ENCODE assay signal across 17 mouse cellular contexts in the genomic region with DNA sequence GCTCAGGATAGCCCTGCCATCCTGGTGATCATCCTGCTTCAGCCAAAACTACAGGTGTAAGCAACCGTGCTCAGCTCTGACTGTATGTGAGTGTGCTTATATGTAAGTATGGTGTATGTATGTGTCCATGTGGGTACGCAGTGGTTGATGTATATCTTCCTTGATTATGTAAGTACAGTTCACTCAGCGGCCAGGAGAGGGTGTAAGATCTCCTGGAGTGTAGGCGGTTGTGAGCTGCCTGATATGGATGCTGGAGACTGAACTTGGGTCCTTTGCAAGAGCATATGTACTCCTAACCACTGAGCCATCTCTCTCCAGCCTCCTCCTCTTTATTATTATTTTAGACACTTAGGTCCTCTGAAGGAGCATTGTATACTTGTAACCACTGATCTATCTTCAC. TPM values are rescaled to one million over a fixed set of nuclear protein-coding genes. Genes with fewer than 3 reads are reported as not detected.
DNase-seq lines count a peak whose midpoint lies in the region; ATAC-seq and TF ChIP-seq lines count a peak whose summit lies in the region.
"Had no signal": no experiment of that assay in that cellular context is flagged by ENCODE, and none has a peak within 500 bp of the region (broad histone marks: within the 10 kb centered on the region; RNA-seq: fewer than 3 reads in every experiment).

No protein-coding gene starts in this region.

- no peak for TF ChIP-seq POLR2A in ES-Bruce4 (IDR thresholded peaks at IDR 0.05; ENCODE audit: insufficient read depth, low read length)

- intact Hi-C loops in heart, postnatal 14 days (cut with DNase I), result loop anchor here (5.0 to 10.0 kb wide), 2 partner anchors 117 to 1330 kb away; no protein-coding TSS in a partner anchor

- no peaks in the 10 kb centered on the region for H3K9me3 ChIP-seq in intestine, postnatal 0 days (ENCODE audit: control insufficient read depth)
- no peaks in the 10 kb centered on the region for H3K9me3 ChIP-seq in intestine, embryonic 15.5 days
- H3K9me3 ChIP-seq in ES-Bruce4 (replicated peaks; ENCODE audit: control insufficient read depth, insufficient read depth, low read length, poor library complexity, severe bottlenecking), result no peaks in the 10 kb centered on the region
- H3K9me3 ChIP-seq: forebrain, embryonic 15.5 days; hindbrain, embryonic 15.5 days had no signal

- 74% methylated on average over 4 of the region's 4 CpGs for WGBS in intestine, postnatal 0 days
- 66% methylated on average over 4 of the region's 4 CpGs for WGBS in intestine, embryonic 15.5 days

- no peaks in the 10 kb centered on the region for H3K27me3 ChIP-seq in intestine, postnatal 0 days (replicated peaks; ENCODE audit: control insufficient read depth, insufficient read depth, low read length)
- H3K27me3 ChIP-seq in intestine, embryonic 15.5 days (replicated peaks), result no peaks in the 10 kb centered on the region
- no peaks in the 10 kb centered on the region for H3K27me3 ChIP-seq in ES-Bruce4 (ENCODE audit: control insufficient read depth, insufficient read depth, low read length, poor library complexity, severe bottlenecking)
- H3K27me3 ChIP-seq: forebrain, embryonic 15.5 days; hindbrain, embryonic 15.5 days had no signal

- no peaks in the 10 kb centered on the region for H3K4me1 ChIP-seq in intestine, postnatal 0 days (replicated peaks; ENCODE audit: control insufficient read depth, insufficient read depth, low read length)
- peaks cover 9% of the 10 kb centered on the region for H3K4me1 ChIP-seq in intestine, embryonic 15.5 days (replicated peaks)
- peaks cover 2% of the 10 kb centered on the region for H3K4me1 ChIP-seq in ES-Bruce4 (ENCODE audit: control insufficient read depth, insufficient read depth, low read length)

- H3K4me2 ChIP-seq in intestine, postnatal 0 days (replicated peaks; ENCODE audit: low read depth), result no peak overlapping the region
- no peak overlapping the region for H3K4me2 ChIP-seq in intestine, embryonic 15.5 days (replicated peaks)
- H3K4me2 ChIP-seq: forebrain, embryonic 15.5 days; hindbrain, embryonic 15.5 days; lung, embryonic 14.5 days had no signal

- peak; percentile 70 for DNase-seq in 416B (ENCODE audit: low read depth)
- peak; percentile 55 for DNase-seq in induced T-regulatory cell, adult 2 months (ENCODE audit: low read depth)
- DNase-seq in heart, postnatal 14 days, result no peak
- DNase-seq in right cerebral cortex, postnatal 14 days, result no peak
- no peak for DNase-seq in layer of hippocampus, postnatal 14 days (ENCODE audit: low spot score in 2 of 2)
- DNase-seq: adrenal gland, postnatal 14 days; cerebellum, adult 9-11 months; embryo, embryonic 11 days; gastrocnemius, adult 2 months; heart, adult 2 months; kidney, adult 8-10 months had no signal

- no peak for ATAC-seq in intestine, postnatal 0 days
- no peak for ATAC-seq in intestine, embryonic 15.5 days
- ATAC-seq: forebrain, embryonic 15.5 days had no signal

- no peak overlapping the region for H3K27ac ChIP-seq in intestine, postnatal 0 days (ENCODE audit: low read depth, low read length)
- no peak overlapping the region for H3K27ac ChIP-seq in intestine, embryonic 15.5 days
- H3K27ac ChIP-seq in ES-Bruce4 (ENCODE audit: insufficient read depth, low read length), result no peak overlapping the region
- H3K27ac ChIP-seq: forebrain, embryonic 15.5 days; gastrocnemius, adult 2 months; heart, adult 2 months; hindbrain, embryonic 15.5 days had no signal

- TF ChIP-seq EP300 in ES-Bruce4 (IDR thresholded peaks at IDR 0.05; ENCODE audit: insufficient read depth, low read depth, low read length), result no peak

- no peaks in the 10 kb centered on the region for H3K36me3 ChIP-seq in intestine, postnatal 0 days (ENCODE audit: control insufficient read depth, insufficient read depth)
- no peaks in the 10 kb centered on the region for H3K36me3 ChIP-seq in intestine, embryonic 15.5 days
- no peaks in the 10 kb centered on the region; the same call in 1 of the 2 replicates for H3K36me3 ChIP-seq in ES-Bruce4 (ENCODE audit: control insufficient read depth, insufficient read depth, low read length, poor library complexity, severe bottlenecking)
- H3K36me3 ChIP-seq: forebrain, embryonic 15.5 days; hindbrain, embryonic 15.5 days had no signal

- TF ChIP-seq CTCF in intestine, postnatal 0 days (IDR thresholded peaks at IDR 0.05; ENCODE audit: low read depth), result peak; percentile 33
- peak; percentile 18 for TF ChIP-seq CTCF in ES-Bruce4 (IDR thresholded peaks at IDR 0.05; ENCODE audit: low read depth, low read length)

- no peak overlapping the region for H3K9ac ChIP-seq in intestine, postnatal 0 days (ENCODE audit: low read depth, low read length)
- no peak overlapping the region for H3K9ac ChIP-seq in intestine, embryonic 15.5 days
- no peak overlapping the region for H3K9ac ChIP-seq in ES-Bruce4 (ENCODE audit: low read depth, poor library complexity, severe bottlenecking)
- H3K9ac ChIP-seq: forebrain, embryonic 15.5 days; hindbrain, embryonic 15.5 days; lung, embryonic 14.5 days had no signal

- H3K4me3 ChIP-seq in intestine, postnatal 0 days (ENCODE audit: low read depth, low read length), result no peak overlapping the region
- no peak overlapping the region for H3K4me3 ChIP-seq in intestine, embryonic 15.5 days (replicated peaks)
- no peak overlapping the region for H3K4me3 ChIP-seq in ES-Bruce4 (ENCODE audit: low read depth, low read length)
- H3K4me3 ChIP-seq: forebrain, embryonic 15.5 days; gastrocnemius, adult 2 months; heart, adult 2 months; hindbrain, embryonic 15.5 days had no signal

RNA-seq across cellular contexts. Expression of a gene that starts 2.8 kb away (rescaled TPM):
- 3.4 and 4.6 TPM in 2 replicates for polyA plus RNA-seq in intestine, postnatal 0 days (2015; fragmentation: Nextera tagmentation; extraction: Ambion mirVana)
- 9.3 and 9.7 TPM in 2 replicates for polyA plus RNA-seq in intestine, embryonic 15.5 days (2015; fragmentation: Nextera tagmentation; extraction: Ambion mirVana)
- 17.9 TPM in 2 replicates for polyA plus RNA-seq in ES-Bruce4 (2011; ENCODE audit: insufficient read depth, insufficient read length, low read depth, missing spikeins)
- total RNA-seq in heart, postnatal 14 days (2021), result 1 to 10 TPM; 7.6 to 7.8 TPM
- 1 to 10 TPM; 9.4 to 9.7 TPM for total RNA-seq in layer of hippocampus, postnatal 14 days (2021)

RNA-seq across cellular contexts. Expression of a gene that starts 26.0 kb away (rescaled TPM):
- 3.2 and 3.5 TPM in 2 replicates for polyA plus RNA-seq in intestine, postnatal 0 days (2015; fragmentation: Nextera tagmentation; extraction: Ambion mirVana)
- 8.5 and 8.6 TPM in 2 replicates for polyA plus RNA-seq in intestine, embryonic 15.5 days (2015; fragmentation: Nextera tagmentation; extraction: Ambion mirVana)
- polyA plus RNA-seq in ES-Bruce4 (2011; ENCODE audit: insufficient read depth, insufficient read length, low read depth, missing spikeins), result 3.0 and 3.1 TPM in 2 replicates
- total RNA-seq in heart, postnatal 14 days (2021), result 1 to 10 TPM; 1.4 to 1.8 TPM
- total RNA-seq in layer of hippocampus, postnatal 14 days (2021), result 10 to 100 TPM; 80.5 to 82.7 TPM

RNA-seq across cellular contexts. Expression of a gene that starts 45.6 kb away (rescaled TPM):
- polyA plus RNA-seq in intestine, postnatal 0 days (2015; fragmentation: Nextera tagmentation; extraction: Ambion mirVana), result 0.30 and 0.31 TPM in 2 replicates
- polyA plus RNA-seq in intestine, embryonic 15.5 days (2015; fragmentation: Nextera tagmentation; extraction: Ambion mirVana), result 0.19 and 0.35 TPM in 2 replicates
- 0.29 and 0.78 TPM in 2 replicates for polyA plus RNA-seq in ES-Bruce4 (2011; ENCODE audit: insufficient read depth, insufficient read length, low read depth, missing spikeins)
- total RNA-seq in heart, postnatal 14 days (2021), result under 1 TPM in 1 of 2 experiments, not detected in 1; 0.20 TPM
- total RNA-seq in layer of hippocampus, postnatal 14 days (2021), result under 1 TPM; 0.21 to 0.45 TPM

RNA-seq across cellular contexts. Expression of a gene that starts 45.9 kb away (rescaled TPM):
- 3.4 and 4.1 TPM in 2 replicates for polyA plus RNA-seq in intestine, postnatal 0 days (2015; fragmentation: Nextera tagmentation; extraction: Ambion mirVana)
- 14.3 and 27.7 TPM in 2 replicates for polyA plus RNA-seq in intestine, embryonic 15.5 days (2015; fragmentation: Nextera tagmentation; extraction: Ambion mirVana)
- polyA plus RNA-seq in ES-Bruce4 (2011; ENCODE audit: insufficient read depth, insufficient read length, low read depth, missing spikeins), result not detected in 2 replicates
- 1 to 10 TPM in 1 of 2 experiments, under 1 TPM in 1; 0.60 to 1.0 TPM for total RNA-seq in heart, postnatal 14 days (2021)
- total RNA-seq in layer of hippocampus, postnatal 14 days (2021), result under 1 TPM; 0.65 to 0.83 TPM

Comparison
In these comparisons a context has a peak if more than half of its experiments do, and no peak if none do; other contexts are left out.
1. DNase-seq: peak in 416B (single experiment) and induced T-regulatory cell, adult 2 months (single experiment); none in heart, postnatal 14 days (0 of 2), right cerebral cortex, postnatal 14 days (single experiment) and layer of hippocampus, postnatal 14 days (0 of 2).